Mouse (Mus musculus): Measurements from ENCODE around the gene Eef1a2. TPM values are rescaled to one million over a fixed set of nuclear protein-coding genes. Genes with fewer than 3 reads are reported as not detected.

Gene Eef1a2
- total RNA-seq, 2 experiments from 2014 or later, result not detected

Other genes with a start within 250 kb of the Eef1a2 start
- 15.0 and 17.3 TPM in 2 replicates for gene Ythdf1, start 236.1 kb downstream of the Eef1a2 start, total RNA-seq (2015; ENCODE audit: low replicate concordance)
- gene Ythdf1, start 236.1 kb downstream of the Eef1a2 start, total RNA-seq (2017; ENCODE audit: low replicate concordance), result 7.0 and 11.8 TPM in 2 replicates
- not detected in 2 replicates for gene Birc7, start 228.0 kb downstream of the Eef1a2 start, total RNA-seq (2015; ENCODE audit: low replicate concordance)
- gene Birc7, start 228.0 kb downstream of the Eef1a2 start, total RNA-seq (2017; ENCODE audit: low replicate concordance), result not detected in 2 replicates
- not detected in 2 replicates for gene Nkain4, start 202.3 kb downstream of the Eef1a2 start, total RNA-seq (2015; ENCODE audit: low replicate concordance)
- not detected in 2 replicates for gene Nkain4, start 202.3 kb downstream of the Eef1a2 start, total RNA-seq (2017; ENCODE audit: low replicate concordance)
- 11.9 and 12.5 TPM in 2 replicates for gene Arfgap1, start 189.8 kb downstream of the Eef1a2 start, total RNA-seq (2015; ENCODE audit: low replicate concordance)
- 11.2 and 21.0 TPM in 2 replicates for gene Arfgap1, start 189.8 kb downstream of the Eef1a2 start, total RNA-seq (2017; ENCODE audit: low replicate concordance)
- 1.7 TPM in 1 of 2 replicates, not detected in the other for gene Col20a1, start 170.5 kb downstream of the Eef1a2 start, total RNA-seq (2015; ENCODE audit: low replicate concordance)
- gene Col20a1, start 170.5 kb downstream of the Eef1a2 start, total RNA-seq (2017; ENCODE audit: low replicate concordance), result 0.26 and 0.42 TPM in 2 replicates
- gene Chrna4, start 113.5 kb downstream of the Eef1a2 start, total RNA-seq (2015; ENCODE audit: low replicate concordance), result not detected in 2 replicates
- gene Chrna4, start 113.5 kb downstream of the Eef1a2 start, total RNA-seq (2017; ENCODE audit: low replicate concordance), result not detected in 2 replicates
- not detected in 2 replicates for gene Kcnq2, start 21.7 kb downstream of the Eef1a2 start, total RNA-seq (2015; ENCODE audit: low replicate concordance)
- not detected in 2 replicates for gene Kcnq2, start 21.7 kb downstream of the Eef1a2 start, total RNA-seq (2017; ENCODE audit: low replicate concordance)
- 45.6 and 74.6 TPM in 2 replicates for gene Ppdpf, start 30.2 kb upstream of the Eef1a2 start, total RNA-seq (2015; ENCODE audit: low replicate concordance)
- 3.9 and 6.9 TPM in 2 replicates for gene Ppdpf, start 30.2 kb upstream of the Eef1a2 start, total RNA-seq (2017; ENCODE audit: low replicate concordance)
- gene Ptk6, start 45.8 kb upstream of the Eef1a2 start, total RNA-seq (2015; ENCODE audit: low replicate concordance), result 0.21 TPM in 1 of 2 replicates, not detected in the other
- gene Ptk6, start 45.8 kb upstream of the Eef1a2 start, total RNA-seq (2017; ENCODE audit: low replicate concordance), result 0.14 TPM in 1 of 2 replicates, not detected in the other
- gene Srms, start 56.2 kb upstream of the Eef1a2 start, total RNA-seq (2015; ENCODE audit: low replicate concordance), result not detected in 2 replicates
- gene Srms, start 56.2 kb upstream of the Eef1a2 start, total RNA-seq (2017; ENCODE audit: low replicate concordance), result not detected in 2 replicates
- gene Fndc11, start 63.0 kb upstream of the Eef1a2 start, total RNA-seq (2015; ENCODE audit: low replicate concordance), result 1.3 and 20.8 TPM in 2 replicates
- gene Fndc11, start 63.0 kb upstream of the Eef1a2 start, total RNA-seq (2017; ENCODE audit: low replicate concordance), result 0.98 and 1.4 TPM in 2 replicates
- 8.6 and 10.0 TPM in 2 replicates for gene Helz2, start 85.0 kb upstream of the Eef1a2 start, total RNA-seq (2015; ENCODE audit: low replicate concordance)
- 11.8 and 12.1 TPM in 2 replicates for gene Helz2, start 85.0 kb upstream of the Eef1a2 start, total RNA-seq (2017; ENCODE audit: low replicate concordance)
- 23.6 and 24.6 TPM in 2 replicates for gene Gmeb2, start 131.0 kb upstream of the Eef1a2 start, total RNA-seq (2015; ENCODE audit: low replicate concordance)
- gene Gmeb2, start 131.0 kb upstream of the Eef1a2 start, total RNA-seq (2017; ENCODE audit: low replicate concordance), result 15.4 and 41.7 TPM in 2 replicates
- not detected in 2 replicates for gene Stmn3, start 157.5 kb upstream of the Eef1a2 start, total RNA-seq (2015; ENCODE audit: low replicate concordance)
- gene Stmn3, start 157.5 kb upstream of the Eef1a2 start, total RNA-seq (2017; ENCODE audit: low replicate concordance), result not detected in 2 replicates
- 7.7 and 17.5 TPM in 2 replicates for gene Rtel1, start 162.7 kb upstream of the Eef1a2 start, total RNA-seq (2015; ENCODE audit: low replicate concordance)
- 19.9 and 23.7 TPM in 2 replicates for gene Rtel1, start 162.7 kb upstream of the Eef1a2 start, total RNA-seq (2017; ENCODE audit: low replicate concordance)
- 0.77 and 2.3 TPM in 2 replicates for gene Zgpat, start 207.9 kb upstream of the Eef1a2 start, total RNA-seq (2015; ENCODE audit: low replicate concordance)
- 10.5 and 11.0 TPM in 2 replicates for gene Zgpat, start 207.9 kb upstream of the Eef1a2 start, total RNA-seq (2017; ENCODE audit: low replicate concordance)
- 0.96 and 11.1 TPM in 2 replicates for gene Arfrp1, start 208.4 kb upstream of the Eef1a2 start, total RNA-seq (2015; ENCODE audit: low replicate concordance)
- gene Arfrp1, start 208.4 kb upstream of the Eef1a2 start, total RNA-seq (2017; ENCODE audit: low replicate concordance), result 4.0 and 13.0 TPM in 2 replicates
- gene Lime1, start 223.1 kb upstream of the Eef1a2 start, total RNA-seq (2015; ENCODE audit: low replicate concordance), result 8.8 and 11.5 TPM in 2 replicates
- 2.5 and 3.8 TPM in 2 replicates for gene Lime1, start 223.1 kb upstream of the Eef1a2 start, total RNA-seq (2017; ENCODE audit: low replicate concordance)